Mouse (Mus musculus): ENCODE results near the gene Alg14. TPM values are rescaled to one million over a fixed set of nuclear protein-coding genes. Genes with fewer than 3 reads are reported as not detected.

Gene Alg14
- polyA plus RNA-seq, 1 experiment = 21.3 TPM

DNA sequence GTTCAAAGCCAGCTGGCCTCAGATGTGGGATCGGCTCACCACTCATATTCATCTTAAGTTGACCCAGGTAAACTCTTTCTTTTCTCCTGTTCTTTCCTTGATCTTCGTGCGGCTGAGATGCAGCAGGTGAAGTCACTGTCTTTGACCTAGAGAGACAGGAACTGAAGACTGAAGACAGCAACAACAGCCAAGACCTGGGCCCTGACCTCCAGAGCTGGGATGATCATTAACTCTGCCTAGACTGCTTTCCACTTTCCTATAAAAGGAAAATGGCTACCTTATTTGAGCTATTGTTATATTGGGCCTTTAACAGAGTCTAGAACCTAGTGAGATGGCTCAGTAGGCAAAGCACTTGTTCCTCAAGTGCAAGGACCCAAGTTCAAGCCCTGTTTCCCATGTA lies 116.8 kb downstream of the Alg14 start:
- H3K4me3 ChIP-seq (ENCODE audit: insufficient read depth, low read length) = no peak overlapping the region
- no peaks in the 10 kb centered on the region for H3K4me1 ChIP-seq (ENCODE audit: control insufficient read depth, insufficient read depth, low read length)
- TF ChIP-seq POLR2A (IDR thresholded peaks at IDR 0.05; ENCODE audit: borderline replicate concordance, low read depth, low read length) (no peak), CTCF (IDR thresholded peaks at IDR 0.05; ENCODE audit: low read depth, low read length) (no peak)
- H3K27ac ChIP-seq (ENCODE audit: insufficient read depth, low read depth, low read length) = no peak overlapping the region

DNA sequence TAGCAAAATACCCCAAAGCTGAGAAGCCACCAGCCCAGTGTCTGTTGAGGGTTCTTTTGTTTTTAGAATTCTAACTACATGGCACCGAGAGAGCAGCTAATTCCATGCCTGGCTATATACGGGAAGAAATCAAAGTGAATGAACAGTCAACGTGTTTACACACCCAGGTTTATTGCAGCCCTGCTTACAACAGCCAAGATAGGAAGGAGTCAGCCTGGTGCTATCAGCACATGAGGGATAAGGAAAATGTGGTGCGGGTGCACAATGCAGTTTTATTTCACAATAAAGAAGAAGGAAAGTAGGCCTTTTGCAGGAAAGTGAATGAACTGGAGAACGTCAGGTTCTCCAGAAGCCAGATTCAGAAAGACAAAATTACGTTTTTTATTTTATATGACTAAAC lies 119.9 kb downstream of the Alg14 start:
- no peaks in the 10 kb centered on the region for H3K4me1 ChIP-seq (ENCODE audit: control insufficient read depth, insufficient read depth, low read length)
- no peak for TF ChIP-seq POLR2A (IDR thresholded peaks at IDR 0.05; ENCODE audit: borderline replicate concordance, low read depth, low read length)
- TF ChIP-seq CTCF (IDR thresholded peaks at IDR 0.05; ENCODE audit: low read depth, low read length) = no peak

More for the DNA sequence above, 119.9 kb downstream of the Alg14 start:
- Histone ChIP-seq H3K4me3 (ENCODE audit: insufficient read depth, low read length) (no peak overlapping the region), H3K27ac (ENCODE audit: insufficient read depth, low read depth, low read length) (no peak overlapping the region)

Other genes with a start within 250 kb of the Alg14 start
- gene Rwdd3, start 120.1 kb upstream of the Alg14 start, polyA plus RNA-seq (2012; ENCODE audit: insufficient read depth, insufficient read length, missing spikeins) = 3.8 and 6.2 TPM in 2 replicates
- not detected in 2 replicates for gene Tmem56, start 8.7 kb upstream of the Alg14 start, polyA plus RNA-seq (2012; ENCODE audit: insufficient read depth, insufficient read length, missing spikeins)
- 1.3 and 3.6 TPM in 2 replicates for gene Cnn3, start 134.7 kb downstream of the Alg14 start, polyA plus RNA-seq (2012; ENCODE audit: insufficient read depth, insufficient read length, missing spikeins)
- not detected in 2 replicates for gene Slc44a3, start 240.6 kb downstream of the Alg14 start, polyA plus RNA-seq (2012; ENCODE audit: insufficient read depth, insufficient read length, missing spikeins)